Mouse (Mus musculus): ENCODE measurements around the gene Mtx2.

Gene Mtx2

DNA sequence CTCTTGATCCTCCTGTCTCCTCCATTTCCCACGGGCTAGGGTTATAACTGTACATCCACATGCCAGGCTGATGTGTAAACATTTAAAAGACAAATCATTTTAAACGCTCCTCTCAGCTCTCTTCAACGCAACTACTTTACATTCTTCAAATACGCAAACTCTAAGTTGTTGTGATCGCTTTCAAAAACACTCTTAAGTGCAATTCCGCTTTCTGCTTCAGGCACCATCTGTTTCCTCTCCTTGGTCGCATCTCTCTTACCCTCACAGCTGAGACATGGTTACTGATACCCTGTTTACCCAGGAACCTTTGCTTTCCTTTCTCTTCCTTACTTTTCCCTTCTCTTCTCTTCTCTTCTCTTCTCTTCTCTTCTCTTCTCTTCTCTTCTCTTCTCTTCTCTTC is 86.4 kb downstream of the Mtx2 start:
- no peak for DNase-seq (ENCODE audit: extremely low read depth, insufficient read length, low spot score)

DNA sequence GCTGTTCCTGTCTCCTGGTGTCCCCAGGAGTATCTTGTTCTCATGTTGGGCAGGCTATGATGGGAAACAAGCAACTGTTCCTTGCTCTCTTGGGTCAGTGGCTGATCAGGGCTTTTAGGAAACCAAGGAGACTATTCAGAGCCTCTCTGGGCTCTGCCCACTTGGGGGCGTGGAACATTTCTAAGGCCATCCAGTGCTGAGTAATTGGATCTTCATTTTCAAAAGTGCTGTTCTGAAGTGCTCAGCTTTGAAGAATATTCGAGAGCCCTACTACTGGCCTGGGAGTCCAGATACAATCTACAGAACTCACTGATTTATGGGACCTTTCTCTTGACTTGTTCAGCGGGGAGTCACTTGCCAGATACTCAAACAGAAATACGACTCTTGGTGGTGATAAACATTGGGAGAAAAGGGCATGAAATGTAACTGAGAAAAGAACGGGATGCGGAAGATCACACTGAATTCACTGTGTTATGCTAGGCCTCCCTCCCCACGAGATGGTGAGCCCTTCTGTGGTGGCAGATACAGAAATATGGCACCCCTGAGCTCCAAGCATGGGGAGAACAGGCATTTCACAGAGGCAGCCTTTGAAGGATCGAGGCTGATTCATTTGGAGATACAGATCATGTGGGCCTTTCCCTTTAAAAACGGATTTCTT is 92.4 kb downstream of the Mtx2 start:
- DNase-seq (ENCODE audit: extremely low read depth, insufficient read length, low spot score), result no peak

DNA sequence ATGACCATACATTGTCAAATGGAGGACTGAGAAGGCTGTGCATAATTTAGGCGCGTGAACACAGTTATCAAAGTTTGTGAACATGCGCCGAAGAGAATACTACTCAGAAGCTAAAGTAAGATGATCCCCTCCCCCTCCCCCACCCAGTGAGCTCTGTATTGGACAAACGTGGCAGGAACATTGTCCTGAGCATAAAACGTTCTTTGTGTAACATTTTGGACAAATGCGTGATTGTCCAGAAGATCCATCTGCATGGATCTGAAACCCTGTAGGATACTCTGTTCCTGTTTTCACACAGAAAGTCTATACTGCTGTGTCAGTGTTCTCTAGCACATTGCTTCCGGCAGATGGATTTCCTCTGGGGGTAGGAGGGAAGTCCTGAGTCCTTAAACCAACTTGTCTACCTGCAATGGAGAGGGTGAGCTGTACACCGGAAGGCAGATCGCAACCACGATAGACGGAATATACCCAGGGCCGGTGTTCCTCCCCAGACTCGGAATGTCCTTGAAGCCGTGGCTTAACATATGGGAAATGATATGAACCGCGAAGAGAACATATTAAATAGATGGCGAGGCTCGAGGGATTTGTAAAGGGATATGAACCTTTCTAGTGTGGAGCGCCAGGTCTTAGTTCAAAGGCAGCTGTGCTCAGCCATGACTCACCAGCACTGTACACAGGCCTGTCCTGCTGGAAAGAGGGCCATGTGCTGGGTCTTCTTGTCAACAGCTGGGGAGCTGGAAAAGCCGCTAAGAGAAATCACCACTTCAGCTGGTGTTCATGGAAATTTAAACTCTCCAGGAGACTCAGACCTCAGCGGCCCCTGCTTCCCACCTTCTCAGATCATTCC is 100.6 kb downstream of the Mtx2 start:
- DNase-seq (ENCODE audit: extremely low read depth, insufficient read length, low spot score), result no peak
